Mouse (Mus musculus): Measurements from ENCODE around the gene Gm42906. TPM values are rescaled to one million over a fixed set of nuclear protein-coding genes. Genes with fewer than 3 reads are reported as not detected.

Gene Gm42906
- not detected in 2 replicates for polyA plus RNA-seq (2012)

DNA sequence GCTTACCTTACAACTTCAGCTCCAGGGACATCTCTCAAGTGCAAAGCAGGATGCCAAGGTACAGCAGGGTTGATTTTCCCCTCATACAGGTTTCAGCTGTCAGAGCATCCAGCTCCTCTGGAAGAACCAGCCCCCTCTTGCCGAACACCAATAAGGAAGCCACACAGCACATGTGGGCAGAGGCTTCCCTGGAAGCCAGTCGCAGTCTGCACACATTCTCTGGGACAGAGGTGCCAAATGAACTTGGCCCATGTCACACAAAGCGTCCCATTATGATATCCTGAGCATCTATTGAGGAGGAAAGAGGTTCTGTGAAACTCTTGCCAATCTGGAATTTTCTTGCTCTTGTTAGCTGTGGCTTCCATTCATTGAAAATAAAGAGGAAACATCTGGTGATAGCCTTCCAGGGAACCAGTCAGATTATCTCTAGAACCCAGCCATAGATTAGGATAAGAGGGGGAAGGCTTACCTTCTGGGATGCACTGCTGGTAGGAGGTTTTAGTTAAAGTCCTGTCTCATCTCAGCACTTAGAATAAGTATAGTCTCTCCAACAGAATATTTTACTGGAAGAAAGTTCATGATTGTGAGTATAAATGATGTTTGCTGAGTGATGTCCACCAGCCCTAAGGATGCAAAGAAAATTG, at the start of gene Gm42906:
Gene Gm42906 (minus strand): TSS at position 51 of the 644 bp plus-strand sequence.

DNA sequence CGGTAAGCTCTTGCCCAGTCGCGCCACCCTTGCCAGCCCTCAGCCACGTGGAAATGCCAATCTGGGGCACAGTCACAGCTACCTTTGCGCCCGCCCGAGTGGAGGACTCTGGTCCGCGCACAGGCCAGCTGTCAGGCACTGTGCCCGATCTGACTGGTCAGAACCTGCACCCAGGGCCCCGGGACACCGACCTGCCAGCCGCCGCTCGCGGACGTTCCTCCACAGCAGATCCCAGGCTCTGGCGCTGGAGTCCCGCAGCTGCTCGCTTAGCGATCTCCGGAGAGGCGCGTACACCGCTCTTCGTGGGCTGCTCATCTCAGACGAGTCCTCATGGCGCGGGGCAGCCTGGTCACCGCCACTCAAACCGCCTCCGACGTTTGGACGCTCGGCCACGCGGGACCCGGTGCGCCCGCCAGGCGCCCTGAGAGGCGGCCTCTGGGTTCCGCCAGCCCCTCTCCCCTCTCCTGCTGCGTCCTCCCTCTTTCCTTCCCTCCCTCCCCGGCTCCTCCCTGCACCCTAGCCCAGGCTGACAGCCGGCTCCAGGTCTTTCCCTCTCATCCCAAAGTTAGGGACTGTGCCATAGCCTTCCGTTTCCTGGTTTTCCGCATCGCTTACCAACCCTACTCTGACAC, 194.4 kb downstream of the Gm42906 start, which contains the start of gene Stard13:
Gene Stard13 (minus strand): TSS at position 437 of the 632 bp plus-strand sequence.

Other genes starting within 250 kb of the Gm42906 start
- 0.15 TPM in 1 of 2 replicates, not detected in the other for gene Stard13, start 194.3 kb downstream of the Gm42906 start, polyA plus RNA-seq (2012)
- not detected in 2 replicates for gene Vmn2r18, start 177.9 kb upstream of the Gm42906 start, polyA plus RNA-seq (2012)
- 14.7 and 17.3 TPM in 2 replicates for gene Rfc3, start 223.1 kb upstream of the Gm42906 start, polyA plus RNA-seq (2012)